Mouse (Mus musculus) retina, postnatal 1 day (tissue): ENCODE measurements at regions not wholly inside any gene's neighbourhood (a gene's known extent, or its start where the extent isn't known, plus 50 kb on each side); places are given as distances from the start of the nearest gene placed in this dataset.
"Not testable (repeated sequence)": the region's sequence is repeated elsewhere in the genome, so short reads cannot be mapped to it uniquely, and the experiment has no call there.

Source experiments
- DNase-seq: peaks from one replicate; pipeline ENCODE4 v3.0.0-alpha.2; 2012

- no peak for DNase-seq
These were observed 897.2 kb downstream of the Ets1 start for GRCm38 (mm10) chr9:33533101-33533810.

DNA sequence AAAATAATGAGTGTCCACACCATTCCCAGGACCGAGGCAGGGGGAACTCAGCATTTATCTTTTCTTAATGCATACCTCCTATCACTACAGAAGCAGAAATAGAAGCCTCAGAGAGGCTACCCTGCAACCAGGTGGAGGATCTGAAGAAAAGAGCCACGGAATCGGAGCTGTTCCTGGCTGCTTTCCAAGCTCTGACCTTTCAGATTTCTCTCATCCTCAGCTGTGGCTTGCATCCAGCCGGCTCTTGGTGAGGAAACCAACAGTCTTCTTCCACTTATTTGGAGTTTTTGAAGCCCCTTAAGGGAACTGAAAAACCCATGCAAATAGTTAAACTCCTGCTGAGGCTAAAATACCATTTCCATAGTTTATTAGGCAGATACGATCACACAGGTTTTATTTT lies 907.3 kb downstream of the Ets1 start:
- DNase-seq: no peak

GRCm38 (mm10) chr9:33546126-33546737 lies 910.2 kb downstream of the Ets1 start:
- DNase-seq: no peak

DNA sequence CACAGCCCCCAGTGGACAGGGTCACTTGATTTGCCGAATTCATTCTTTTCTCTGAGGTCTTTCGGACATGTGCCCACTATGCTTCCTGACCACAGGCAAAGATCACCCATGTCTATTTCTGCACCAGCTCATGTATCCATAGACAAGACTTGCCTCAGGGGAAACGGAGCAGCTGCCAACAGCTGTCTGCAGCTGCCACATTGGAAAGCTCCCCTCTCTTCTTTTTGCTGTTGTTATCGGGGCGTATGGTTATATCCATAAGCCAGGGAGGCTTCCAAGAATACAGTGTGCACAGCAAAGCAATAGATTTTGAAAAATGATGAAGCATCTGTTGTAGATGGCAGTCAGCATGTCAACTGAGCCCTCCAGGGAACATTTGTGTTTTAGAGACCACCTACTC lies 913.4 kb downstream of the Ets1 start:
- no peak for DNase-seq

DNA sequence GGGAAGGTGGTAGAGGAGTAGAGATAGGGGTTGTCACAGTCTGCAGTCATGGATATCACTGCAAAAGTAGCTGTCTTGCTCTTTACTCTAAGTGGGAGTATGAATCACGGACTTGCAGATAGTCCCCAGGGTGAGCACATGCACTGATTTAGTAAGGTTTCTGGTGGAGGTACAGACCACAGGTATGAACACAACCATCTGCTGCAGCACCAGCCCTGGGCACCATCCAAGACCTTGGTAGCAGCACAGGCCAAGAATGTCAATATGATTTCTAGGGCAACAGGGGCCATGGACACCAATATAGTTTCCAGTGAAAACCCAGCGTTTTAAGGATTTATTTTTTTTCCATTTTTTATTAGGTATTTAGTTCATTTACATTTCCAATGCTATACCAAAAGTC lies 913.7 kb upstream of the Kirrel3 start:
- DNase-seq: no peak

GRCm38 (mm10) chr9:33611511-33611910 lies 874.2 kb upstream of the Kirrel3 start:
- no peak for DNase-seq

DNA sequence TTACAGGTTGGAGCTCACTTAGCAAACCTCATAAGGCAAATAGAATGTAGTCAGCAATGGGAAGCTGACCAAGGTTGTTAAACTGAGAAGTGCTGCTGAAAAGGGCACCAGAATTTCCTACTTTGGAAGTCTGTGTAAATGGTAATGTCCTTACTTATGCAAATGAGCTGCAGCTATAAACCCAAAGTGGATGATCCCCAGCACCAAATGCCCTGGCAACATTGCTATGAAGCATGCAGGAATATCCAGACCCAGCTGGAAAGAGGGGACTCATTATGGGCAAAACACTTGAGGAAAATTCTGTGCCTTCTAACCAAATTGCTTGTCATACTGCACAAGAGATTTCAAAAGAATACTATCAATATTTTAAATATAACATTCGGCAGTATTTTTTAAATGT lies 861.3 kb upstream of the Kirrel3 start:
- no peak for DNase-seq

GRCm38 (mm10) chr9:33629731-33630473 lies 855.8 kb upstream of the Kirrel3 start:
- DNase-seq: no peak

DNA sequence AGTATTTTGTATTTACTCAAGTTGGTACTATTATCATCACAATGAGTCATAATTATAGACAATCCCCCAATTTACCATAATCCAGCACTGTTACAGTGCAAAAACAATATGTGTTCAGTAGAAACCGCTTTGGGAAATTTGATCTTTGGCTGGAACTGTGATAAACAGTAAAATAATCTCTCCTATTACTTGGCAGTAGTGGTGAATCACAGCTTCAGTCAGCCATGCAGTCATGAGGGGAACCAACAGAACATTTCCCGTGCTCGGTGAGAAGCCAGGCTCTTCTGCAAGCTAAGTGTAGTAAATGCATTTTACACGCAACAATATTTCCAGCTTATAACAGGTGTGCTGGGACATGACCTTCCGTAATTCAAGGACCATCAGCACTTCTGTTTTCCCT lies 822.7 kb upstream of the Kirrel3 start:
- no peak for DNase-seq

DNA sequence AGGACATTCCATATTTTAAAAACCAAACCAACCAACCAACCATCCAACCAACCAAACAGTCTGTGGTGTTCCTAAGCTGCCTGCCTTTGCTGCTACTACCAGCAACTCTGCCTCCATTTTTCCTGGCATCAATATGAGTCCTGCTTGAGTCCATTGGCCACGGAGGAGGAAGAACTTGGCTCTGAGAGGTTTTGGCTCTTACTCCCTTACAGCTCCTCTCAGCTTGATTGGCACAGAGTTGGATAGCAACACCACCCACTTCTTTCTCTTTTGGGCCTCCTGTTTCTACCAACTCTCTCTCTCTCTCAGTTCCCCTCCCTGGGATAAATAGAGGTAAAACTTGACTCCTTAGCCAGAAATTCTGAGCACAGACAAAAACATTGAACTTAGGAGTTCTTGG lies 804.6 kb upstream of the Kirrel3 start:
- no peak for DNase-seq

DNA sequence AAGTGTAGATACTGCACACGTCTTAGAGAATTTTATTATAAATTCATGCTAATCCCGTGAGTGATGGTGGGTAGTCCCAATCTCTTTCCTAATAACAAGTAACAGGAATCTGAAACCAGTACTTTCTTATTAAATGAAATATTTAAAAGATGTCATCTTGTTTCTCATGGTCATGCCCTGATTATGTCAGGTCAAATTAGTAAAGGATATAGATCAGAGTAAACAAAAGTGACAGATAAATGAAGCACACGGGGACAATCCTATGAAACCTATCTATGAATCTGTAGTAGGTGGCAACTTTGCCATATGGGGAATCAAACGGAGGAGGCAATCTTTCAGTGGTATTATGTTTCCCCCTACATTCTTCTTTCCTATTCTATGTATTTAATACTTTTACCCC lies 794.0 kb upstream of the Kirrel3 start:
- DNase-seq: peak; percentile 66

DNA sequence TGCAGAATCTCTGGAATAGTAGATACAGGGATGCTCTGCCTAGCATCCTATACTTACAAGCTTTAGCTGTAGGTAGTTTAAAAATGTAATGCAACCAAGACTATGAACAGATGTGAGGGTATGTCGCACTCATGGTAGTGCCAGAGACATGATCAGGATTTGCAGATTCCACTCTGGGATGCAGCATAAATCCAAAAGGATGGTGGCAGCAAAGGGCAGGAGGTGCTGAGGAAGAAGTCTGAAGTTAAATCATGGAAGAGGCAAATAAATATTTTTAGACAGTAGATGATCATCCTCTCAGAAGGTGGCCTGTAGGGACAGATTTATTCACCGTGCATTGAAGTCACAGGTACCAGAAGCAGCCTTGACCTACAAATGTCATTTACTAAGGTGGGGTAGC lies 768.1 kb upstream of the Kirrel3 start:
- DNase-seq: peak; percentile 4

GRCm38 (mm10) chr9:33724811-33725210 lies 760.9 kb upstream of the Kirrel3 start:
- no peak for DNase-seq

DNA sequence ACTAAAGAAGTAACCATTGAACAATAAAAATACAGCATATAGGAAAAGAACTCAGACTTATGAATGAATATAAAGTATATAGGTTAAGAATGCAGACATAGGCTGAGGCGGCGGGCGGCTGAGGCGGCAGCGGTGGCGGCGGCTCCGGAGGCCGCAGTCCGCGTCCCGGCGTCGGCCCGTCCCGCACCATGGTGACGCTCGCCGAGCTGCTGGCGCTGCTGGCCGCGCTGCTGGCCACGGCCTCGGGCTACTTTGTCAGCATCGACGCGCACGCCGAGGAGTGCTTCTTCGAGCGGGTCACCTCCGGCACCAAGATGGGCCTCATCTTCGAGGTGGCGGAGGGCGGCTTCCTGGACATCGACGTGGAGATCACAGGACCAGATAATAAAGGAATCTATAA lies 757.6 kb upstream of the Kirrel3 start:
- not testable (repeated sequence) for DNase-seq

DNA sequence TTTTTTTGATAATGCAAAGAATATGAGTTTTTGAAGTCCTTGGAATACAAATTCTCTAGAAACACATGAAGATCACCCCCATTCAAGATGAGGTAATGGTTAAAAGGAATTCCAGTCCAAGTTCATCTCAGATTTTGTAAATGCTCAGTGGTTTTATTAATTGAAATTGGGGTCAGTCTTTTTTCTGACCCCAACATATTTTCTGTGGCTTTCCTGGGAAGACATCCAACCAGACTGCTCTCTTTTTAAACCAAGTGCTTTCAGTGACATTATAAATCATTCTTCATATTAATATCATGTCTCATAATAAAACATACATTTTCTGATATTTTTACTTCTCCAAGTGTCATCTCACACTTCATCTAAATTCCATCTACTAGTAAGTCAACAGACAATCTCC lies 725.0 kb upstream of the Kirrel3 start:
- DNase-seq: no peak

GRCm38 (mm10) chr9:33766235-33766634 lies 719.5 kb upstream of the Kirrel3 start:
- DNase-seq: no peak

DNA sequence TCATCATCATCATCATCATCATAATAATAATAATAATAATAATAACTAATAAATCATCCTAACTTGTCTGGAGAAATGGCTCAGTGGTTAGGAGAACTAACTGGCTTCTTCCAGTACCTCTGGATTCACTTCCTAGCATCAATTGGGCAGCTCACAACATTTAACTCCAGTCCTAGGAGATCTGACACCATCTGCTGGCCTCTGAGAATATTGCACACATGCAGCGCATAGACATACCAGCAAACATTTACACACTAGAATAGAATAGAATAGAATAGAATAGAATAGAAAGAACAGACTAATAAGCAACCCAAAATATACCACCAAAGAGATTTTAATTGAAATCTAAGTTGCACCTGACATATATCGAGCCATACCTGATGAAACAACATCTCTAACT lies 715.9 kb upstream of the Kirrel3 start:
- DNase-seq: no peak

DNA sequence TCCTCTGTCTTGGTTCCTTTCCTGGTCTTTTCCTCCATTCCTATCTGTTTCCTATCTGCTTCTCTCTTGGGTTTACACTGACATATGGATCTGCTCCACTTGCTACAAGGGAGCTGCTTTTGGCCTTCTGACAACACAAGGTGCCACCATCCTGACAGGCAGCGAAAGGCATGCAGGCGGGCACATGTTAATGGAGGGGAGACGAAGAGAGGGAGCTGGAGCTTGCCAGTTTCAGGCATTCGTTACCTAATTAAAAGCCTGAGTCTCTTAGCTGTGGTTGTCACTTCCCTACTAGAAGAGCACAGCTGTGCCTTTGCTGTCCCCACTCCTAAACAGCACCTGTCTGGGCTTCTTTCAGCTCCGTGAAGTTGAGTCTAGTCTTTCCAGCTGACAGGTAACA lies 711.5 kb upstream of the Kirrel3 start:
- DNase-seq: no peak

DNA sequence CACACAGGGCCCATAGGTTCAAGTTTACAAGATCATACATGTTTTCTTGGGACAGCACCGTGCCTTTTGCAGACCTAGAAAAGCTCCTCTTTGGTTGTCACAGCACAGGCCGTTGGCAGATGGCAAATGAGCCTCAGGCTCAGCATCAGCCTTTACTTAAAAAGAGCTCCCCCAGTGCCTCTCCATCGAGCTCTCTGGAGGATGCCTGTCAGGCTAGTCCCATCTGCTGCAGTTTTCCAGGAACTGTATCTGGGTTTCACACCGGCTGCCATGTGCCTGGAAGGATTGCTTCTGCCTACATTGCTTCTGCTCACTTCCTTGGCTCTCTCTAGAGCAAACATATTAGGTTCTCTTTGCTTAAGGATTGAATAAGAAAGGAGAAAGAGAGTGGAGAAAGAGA lies 695.1 kb upstream of the Kirrel3 start:
- peak; percentile 17 for DNase-seq

DNA sequence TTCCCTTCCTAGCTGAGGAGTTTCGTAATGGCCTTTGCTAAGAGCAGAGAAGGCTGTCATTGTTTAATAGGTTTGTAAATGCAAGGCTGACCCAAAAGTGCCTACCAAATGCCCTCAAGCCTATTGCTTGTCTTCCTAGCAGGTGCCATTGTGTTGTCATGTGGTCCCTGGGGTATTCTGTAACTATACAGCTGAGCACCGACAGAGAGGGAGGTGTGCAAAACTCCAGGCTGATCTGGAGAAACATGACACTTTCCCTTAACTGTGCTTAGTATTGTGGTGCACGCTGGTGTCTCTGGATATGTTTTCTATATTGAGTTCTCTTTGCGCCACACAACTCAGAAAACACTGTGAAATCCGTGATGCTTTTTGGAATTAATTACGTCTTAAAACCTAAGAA lies 685.4 kb upstream of the Kirrel3 start:
- peak; percentile 27 for DNase-seq

- DNase-seq: no peak
These were observed 684.9 kb upstream of the Kirrel3 start for GRCm38 (mm10) chr9:33800763-33801162.

GRCm38 (mm10) chr9:33814739-33815368 lies 670.8 kb upstream of the Kirrel3 start:
- DNase-seq: no peak

DNA sequence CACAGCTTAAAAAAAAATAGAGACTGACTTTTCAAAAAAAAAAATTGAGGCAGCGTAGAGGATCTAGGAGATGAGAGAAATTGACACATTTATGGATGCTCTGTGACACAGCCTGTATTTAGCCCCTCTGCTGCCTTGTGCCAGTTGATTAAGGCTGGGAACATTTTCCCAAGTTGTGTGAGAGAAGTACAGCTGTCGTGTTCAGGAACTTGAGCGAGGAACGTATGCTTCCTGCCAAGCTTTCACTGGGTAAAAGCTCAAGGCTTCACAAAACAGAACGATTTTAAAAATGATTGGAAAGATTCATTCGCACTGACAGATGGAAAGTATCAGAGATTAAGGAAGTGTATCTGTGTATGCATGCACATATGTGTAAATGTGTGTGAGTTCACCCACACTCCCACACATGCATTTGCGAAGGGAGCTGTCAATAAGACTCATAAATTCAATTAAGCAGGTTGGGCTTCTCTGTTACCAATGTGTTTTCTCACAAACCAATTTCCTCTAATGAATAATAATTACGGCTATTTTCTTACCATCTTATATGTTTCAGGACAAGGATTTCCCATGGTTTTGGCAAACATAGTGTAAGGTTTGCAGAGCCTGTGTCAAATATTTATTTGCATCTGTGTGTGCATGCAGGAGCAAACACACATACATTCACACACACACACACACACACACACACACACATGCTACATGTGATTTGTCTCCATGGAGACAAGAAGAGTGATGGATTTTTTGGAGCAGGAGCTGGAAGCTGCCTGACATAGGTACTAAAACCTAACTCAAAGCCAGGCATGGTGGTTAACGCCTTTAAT lies 662.9 kb upstream of the Kirrel3 start:
- DNase-seq: no peak
